Mouse (Mus musculus) spleen, adult 12 weeks (tissue): Measurements from ENCODE around the gene Ckb.

Experiments used
- DNase-seq: peaks from one replicate; pipeline ENCODE4 v3.0.0; 2022; ENCODE audit warnings: low spot score

The Ckb gene

GRCm38 (mm10) chr12:111692899-111693298 lies 20.8 kb upstream of the Ckb start:
- DNase-seq: no peak

GRCm38 (mm10) chr12:111691346-111691872 lies 19.3 kb upstream of the Ckb start:
- DNase-seq: no peak

GRCm38 (mm10) chr12:111689426-111689825 lies 17.3 kb upstream of the Ckb start:
- no peak for DNase-seq

- DNase-seq: no peak
These were observed 15.9 kb upstream of the Ckb start for GRCm38 (mm10) chr12:111688069-111688428.

- DNase-seq: no peak
These were observed 15.4 kb upstream of the Ckb start for GRCm38 (mm10) chr12:111687350-111688068.

GRCm38 (mm10) chr12:111686390-111686789 lies 14.3 kb upstream of the Ckb start:
- no peak for DNase-seq

GRCm38 (mm10) chr12:111682806-111683205 lies 10.7 kb upstream of the Ckb start:
- DNase-seq: no peak

GRCm38 (mm10) chr12:111682003-111682402 lies 9.9 kb upstream of the Ckb start:
- DNase-seq: no peak

- no peak for DNase-seq
These were observed 9.2 kb upstream of the Ckb start for GRCm38 (mm10) chr12:111681305-111681704.

GRCm38 (mm10) chr12:111680661-111681060 lies 8.5 kb upstream of the Ckb start:
- DNase-seq: no peak

GRCm38 (mm10) chr12:111678997-111679396 lies 6.9 kb upstream of the Ckb start:
- no peak for DNase-seq

GRCm38 (mm10) chr12:111678670-111678933 lies 6.5 kb upstream of the Ckb start:
- no peak for DNase-seq

- DNase-seq: peak; percentile 81
These were observed 5.9 kb upstream of the Ckb start, which contains the start of gene Trmt61a for GRCm38 (mm10) chr12:111677882-111678669. Gene Trmt61a (plus strand): TSS chr12:111678105.

GRCm38 (mm10) chr12:111677421-111677820 lies 5.3 kb upstream of the Ckb start:
- DNase-seq: no peak

- no peak for DNase-seq
These were observed 3.9 kb upstream of the Ckb start for GRCm38 (mm10) chr12:111675797-111676580.

- no peak for DNase-seq
These were observed 2.8 kb upstream of the Ckb start for GRCm38 (mm10) chr12:111674850-111675486.

GRCm38 (mm10) chr12:111672581-111672980 lies 443 bp upstream of the Ckb start:
- no peak for DNase-seq

- no peak for DNase-seq
These were observed 671 bp downstream of the Ckb start for GRCm38 (mm10) chr12:111671431-111671902.

- DNase-seq: no peak
These were observed 1.2 kb downstream of the Ckb start for GRCm38 (mm10) chr12:111670976-111671375.

- DNase-seq: no peak
These were observed 1.7 kb downstream of the Ckb start for GRCm38 (mm10) chr12:111670371-111670971.

- no peak for DNase-seq
These were observed 2.2 kb downstream of the Ckb start for GRCm38 (mm10) chr12:111669961-111670360.
